Mouse (Mus musculus) lung, postnatal 0 days (tissue): Measurements from ENCODE around the gene Rtn4.

ENCODE experiments used
- CTCF ChIP-seq: IDR thresholded peaks from 2 replicates; pipeline ENCODE4 v1.5.1; 2016; ENCODE audit warnings: antibody characterized with exemption, mild to moderate bottlenecking
- EP300 ChIP-seq: IDR thresholded peaks from 2 replicates; pipeline ENCODE4 v1.6.1; 2016; ENCODE audit warnings: antibody characterized with exemption, mild to moderate bottlenecking, control low read depth

GRCm38 (mm10) chr11:29725610-29726009, 32.9 kb downstream of the Rtn4 start:
- TF ChIP-seq CTCF = peak; percentile 27
- TF ChIP-seq EP300 = no peak
